Mouse (Mus musculus) myocyte (in vitro differentiated cells): ENCODE data around the gene Cirbp. TPM values are rescaled to one million over a fixed set of nuclear protein-coding genes. Genes with fewer than 3 reads are reported as not detected.

ENCODE experiments used
- H3K27me3 ChIP-seq: one replicate; pipeline ENCODE4 v1.6.1; 2011; ENCODE audit not compliant: control insufficient read depth, insufficient read depth, insufficient read length
- H3K36me3 ChIP-seq: one replicate; pipeline ENCODE4 v1.6.1; 2011; ENCODE audit not compliant: control insufficient read depth, insufficient read depth
- H3K4me2 ChIP-seq: one replicate; pipeline ENCODE4 v1.6.1; 2011; ENCODE audit warnings: low read depth, control low read depth
- H3K4me3 ChIP-seq: one replicate; pipeline ENCODE4 v1.5.1; 2011; ENCODE audit warnings: mild to moderate bottlenecking, control low read depth, moderate library complexity
- H3K79me2 ChIP-seq: one replicate; pipeline ENCODE4 v1.6.1; 2011; ENCODE audit not compliant: control insufficient read depth, insufficient read depth
- H3ac ChIP-seq: one replicate; pipeline ENCODE4 v1.6.1; 2011; ENCODE audit not compliant: control insufficient read depth, insufficient read length
- CEBPB ChIP-seq: IDR thresholded peaks from 2 replicates; pipeline ENCODE4 v1.6.1; 2011; ENCODE audit warnings: mild to moderate bottlenecking, moderate library complexity; ENCODE audit not compliant: poor library complexity, insufficient read depth, severe bottlenecking
- E2F4 ChIP-seq: IDR thresholded peaks from one replicate; pipeline ENCODE4 v1.6.1; 2011; ENCODE audit warnings: mild to moderate bottlenecking, control low read depth, moderate library complexity; ENCODE audit not compliant: insufficient read depth
- MAX ChIP-seq: IDR thresholded peaks from one replicate; pipeline ENCODE4 v1.6.1; 2011; ENCODE audit warnings: low read depth, mild to moderate bottlenecking, control low read depth
- MYOD1 ChIP-seq, 3 experiments: IDR thresholded peaks; one replicate each; pipeline ENCODE4 v1.6.1; 2011; ENCODE audit warnings: control low read depth in 2 of 3, low read depth in 2 of 3, mild to moderate bottlenecking in 2 of 3, moderate library complexity in 1 of 3; ENCODE audit not compliant: insufficient read length in 2 of 3, control insufficient read depth in 1 of 3
- MYOG ChIP-seq, 3 experiments: IDR thresholded peaks; one replicate each; pipeline ENCODE4 v1.6.1; 2011; ENCODE audit warnings: control low read depth in 2 of 3, low read depth in 2 of 3, mild to moderate bottlenecking in 2 of 3; ENCODE audit not compliant: insufficient read length in 2 of 3, control insufficient read depth in 1 of 3, insufficient read depth in 1 of 3
- POLR2A ChIP-seq: IDR thresholded peaks from one replicate; pipeline ENCODE4 v1.6.1; 2011; ENCODE audit warnings: low read depth, mild to moderate bottlenecking, control low read depth, moderate library complexity; ENCODE audit not compliant: insufficient read length
- POLR2AphosphoS2 ChIP-seq: IDR thresholded peaks from one replicate; pipeline ENCODE4 v1.6.1; 2011; ENCODE audit warnings: low read depth, control low read depth; ENCODE audit not compliant: insufficient read length
- REST ChIP-seq: IDR thresholded peaks from one replicate; pipeline ENCODE4 v1.6.1; 2011; ENCODE audit warnings: mild to moderate bottlenecking, control low read depth, moderate library complexity; ENCODE audit not compliant: insufficient read depth, insufficient read length
- SRF ChIP-seq: IDR thresholded peaks from one replicate; pipeline ENCODE4 v1.6.1; 2011; ENCODE audit warnings: low read depth; ENCODE audit not compliant: control insufficient read depth, insufficient read length
- TCF12 ChIP-seq: IDR thresholded peaks from one replicate; pipeline ENCODE4 v1.6.1; 2011; ENCODE audit warnings: mild to moderate bottlenecking, control low read depth; ENCODE audit not compliant: poor library complexity, insufficient read depth, severe bottlenecking
- TCF3 ChIP-seq: IDR thresholded peaks from one replicate; pipeline ENCODE4 v1.6.1; 2011; ENCODE audit warnings: low read depth, control low read depth; ENCODE audit not compliant: insufficient read length
- USF1 ChIP-seq: IDR thresholded peaks from one replicate; pipeline ENCODE4 v1.6.1; 2011; ENCODE audit warnings: low read depth, mild to moderate bottlenecking, control low read depth, moderate library complexity
- polyA plus RNA-seq: library from polyadenylated mRNA; unstranded; fragments of >200 nt; fragmentation: generic; extraction: Trizol; gene quantifications from one replicate; pipeline ENCODE4 v1.2.1, GENCODE M21; 2012; ENCODE audit warnings: missing spikeins

Cirbp gene
- polyA plus RNA-seq, 1 experiment = 54.2 TPM

DNA sequence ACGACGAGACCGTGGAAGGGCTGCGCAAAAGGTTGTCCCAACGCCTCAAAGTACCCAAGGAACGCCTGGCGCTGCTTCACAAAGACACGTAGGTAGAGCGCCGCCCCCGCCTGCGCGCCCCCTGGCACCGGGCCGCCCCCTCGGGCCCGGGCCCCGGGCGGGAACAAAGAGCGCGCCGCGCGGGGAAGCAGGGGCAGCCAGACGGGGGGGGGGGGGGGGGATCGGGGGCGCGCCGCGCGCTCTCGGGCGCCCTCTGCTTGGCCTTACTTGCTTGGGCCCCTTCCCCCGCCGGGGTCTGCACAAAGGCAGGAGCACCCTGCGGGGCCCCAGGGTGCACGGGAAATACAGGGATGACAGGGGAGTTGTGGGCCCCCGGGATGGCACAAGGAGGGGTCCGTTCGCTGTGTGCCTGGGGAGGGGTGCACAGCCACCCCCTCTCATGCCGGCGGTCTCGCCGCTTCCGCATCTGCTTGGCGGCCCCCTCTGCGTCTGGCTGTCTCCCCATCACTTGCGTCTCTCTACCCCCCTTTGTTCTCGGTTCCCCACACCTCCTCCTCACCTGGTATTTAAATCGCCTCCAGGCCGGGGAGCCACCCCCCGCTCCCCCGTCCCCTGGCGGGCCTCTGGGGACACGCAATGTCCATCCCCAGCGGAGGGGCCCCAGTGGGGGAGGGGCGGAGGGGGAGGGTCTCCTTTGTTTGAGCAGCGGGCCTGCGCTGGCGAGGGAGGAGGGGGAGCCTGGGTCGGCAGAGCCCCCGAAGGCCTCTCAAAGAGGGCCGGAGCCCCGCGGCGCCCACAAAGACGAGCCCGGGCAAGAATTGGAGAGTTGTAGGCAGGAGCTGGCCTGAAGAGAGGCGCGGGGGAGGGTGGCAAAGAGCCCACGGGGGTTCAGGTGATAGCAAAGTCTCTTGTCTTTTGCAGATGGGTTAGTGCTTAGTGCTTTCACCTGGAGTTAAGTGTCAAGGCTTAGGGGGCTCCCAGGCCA, 15.3 kb upstream of the Cirbp start:
- peak overlapping the region; percentile 100 for H3K4me3 ChIP-seq
- H3K27me3 ChIP-seq = no peaks in the 10 kb centered on the region
- peaks cover 59% of the 10 kb centered on the region for H3K79me2 ChIP-seq
- peak overlapping the region; percentile 69 for H3ac ChIP-seq
- peaks cover 32% of the 10 kb centered on the region for H3K36me3 ChIP-seq
- TF ChIP-seq CEBPB (no peak), REST (no peak), SRF (no peak), POLR2AphosphoS2 (peak; percentile 79), MYOG (IDR thresholded peaks at IDR 0.05; ENCODE audit: control insufficient read depth in 1 of 3, insufficient read depth in 1 of 3, insufficient read length in 2 of 3, low read depth in 2 of 3) (no peak)
- H3K4me2 ChIP-seq = peak overlapping the region; percentile 97

DNA sequence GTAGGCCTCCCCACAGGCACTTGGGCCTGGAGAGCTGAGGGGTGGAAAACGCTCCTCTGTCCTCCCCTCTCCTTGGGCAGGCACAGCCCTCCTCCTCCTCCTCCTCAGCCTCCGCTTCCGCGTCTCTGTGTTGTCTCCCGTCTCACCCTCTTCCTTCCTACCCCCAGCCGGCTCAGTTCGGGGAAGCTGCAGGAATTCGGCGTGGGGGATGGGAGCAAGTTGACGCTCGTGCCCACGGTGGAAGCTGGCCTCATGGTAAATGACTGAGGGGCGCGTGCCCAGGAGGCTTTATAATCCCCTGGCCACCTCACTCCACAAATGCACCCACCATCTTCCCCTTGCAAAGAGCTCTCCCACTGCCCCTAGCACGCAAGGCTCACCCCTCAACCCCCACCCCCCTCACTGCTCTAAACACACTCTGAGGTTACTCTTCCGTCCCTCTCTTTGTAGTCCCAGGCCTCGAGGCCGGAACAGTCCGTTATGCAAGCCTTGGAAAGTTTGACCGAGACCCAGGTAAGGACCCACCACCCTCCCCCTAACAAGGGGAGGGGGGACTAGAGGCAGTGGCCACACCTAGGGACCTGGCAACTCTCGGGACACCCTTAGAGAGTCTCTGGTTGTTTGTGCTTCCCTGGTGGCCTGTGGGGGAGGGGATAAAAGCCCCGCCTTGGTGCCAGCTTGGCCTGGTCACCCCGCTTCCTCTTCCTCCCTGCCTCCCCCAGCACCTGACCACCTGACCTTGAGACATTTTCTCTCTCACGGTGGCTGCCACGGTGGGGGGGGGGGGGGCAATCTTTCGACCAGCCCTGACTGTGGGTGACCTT, 14.4 kb upstream of the Cirbp start:
- Histone ChIP-seq H3ac (peak overlapping the region; percentile 69), H3K4me2 (peak overlapping the region; percentile 97), H3K27me3 (no peaks in the 10 kb centered on the region), H3K4me3 (peak overlapping the region; percentile 100), H3K36me3 (peaks cover 41% of the 10 kb centered on the region), H3K79me2 (peaks cover 59% of the 10 kb centered on the region)
- no peak for TF ChIP-seq REST
- no peak for TF ChIP-seq CEBPB
- no peak for TF ChIP-seq MYOG (IDR thresholded peaks at IDR 0.05; ENCODE audit: control insufficient read depth in 1 of 3, insufficient read depth in 1 of 3, insufficient read length in 2 of 3, low read depth in 2 of 3)
- TF ChIP-seq TCF3 = no peak
- TF ChIP-seq USF1 = peak; percentile 20
- TF ChIP-seq TCF12 = no peak
- TF ChIP-seq MAX = no peak
- peak; percentile 60 for TF ChIP-seq POLR2A
- peak; percentile 85 for TF ChIP-seq POLR2AphosphoS2
- no peak for TF ChIP-seq SRF

DNA sequence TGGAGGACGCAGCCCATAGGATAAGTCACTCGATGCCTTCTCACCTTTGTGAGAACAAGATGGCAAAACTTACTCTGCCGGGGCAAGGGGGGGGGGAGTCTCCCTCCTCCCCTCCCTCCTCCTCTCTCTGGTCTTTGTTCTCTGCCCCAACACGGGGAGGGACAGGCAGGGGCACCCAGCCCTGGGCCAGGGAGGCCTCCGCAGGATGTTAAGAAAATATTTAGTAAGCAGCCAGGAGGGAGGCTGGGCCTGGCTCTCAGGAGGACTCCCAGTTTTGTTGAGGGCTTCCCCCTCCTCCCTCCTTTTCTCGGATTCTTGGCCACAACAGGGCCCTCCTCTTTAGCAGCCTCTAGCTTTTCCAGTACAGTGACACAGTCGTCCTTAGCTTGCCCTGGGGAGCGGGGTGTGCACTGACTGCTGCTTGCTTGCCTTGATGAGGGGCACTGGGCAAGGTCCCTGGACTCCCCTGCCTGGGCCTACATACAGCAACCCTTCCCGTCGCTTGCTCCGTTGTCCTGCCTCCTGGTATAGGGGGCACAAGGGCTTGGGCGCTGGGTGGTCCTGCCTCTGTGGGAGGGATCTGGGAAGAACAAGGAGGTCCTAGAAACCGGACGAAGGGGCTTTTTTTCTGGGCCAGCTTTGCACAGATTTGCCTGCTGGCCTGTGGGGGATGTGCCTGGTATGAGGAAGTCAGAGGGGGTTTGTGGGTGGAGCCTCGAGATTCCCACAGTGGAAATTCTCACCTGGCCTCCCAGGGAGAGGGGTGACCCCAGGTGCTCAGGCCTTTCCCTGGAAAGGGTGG, 13.5 kb upstream of the Cirbp start:
- peak; percentile 58 for TF ChIP-seq POLR2AphosphoS2
- no peak for TF ChIP-seq E2F4
- peak; percentile 60 for TF ChIP-seq POLR2A
- peaks cover 59% of the 10 kb centered on the region for H3K79me2 ChIP-seq
- H3K36me3 ChIP-seq = peaks cover 49% of the 10 kb centered on the region
- H3K27me3 ChIP-seq = no peaks in the 10 kb centered on the region
- H3K4me2 ChIP-seq = peak overlapping the region; percentile 97
- peak overlapping the region; percentile 100 for H3K4me3 ChIP-seq
- H3ac ChIP-seq = peak overlapping the region; percentile 69

DNA sequence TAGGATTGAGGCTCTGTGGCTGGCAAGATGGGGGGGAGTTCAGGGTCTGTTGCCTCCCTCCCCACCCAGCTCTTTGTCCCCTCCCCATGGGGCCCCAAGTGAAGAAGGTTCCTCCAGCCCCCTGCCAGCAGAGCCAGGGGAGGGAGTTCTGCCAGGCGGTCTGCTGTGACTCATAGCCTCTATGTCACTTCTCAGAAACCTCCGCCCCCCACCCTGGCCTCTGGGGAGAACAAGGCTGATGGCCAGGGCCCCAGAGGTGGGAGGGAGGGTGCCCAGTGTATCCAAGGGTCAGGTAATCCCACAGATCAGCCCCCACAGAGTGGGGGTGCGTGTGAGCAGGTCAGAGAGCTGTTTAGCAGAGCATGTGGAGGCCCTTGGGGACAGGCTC, 12.9 kb upstream of the Cirbp start:
- Histone ChIP-seq H3K36me3 (peaks cover 53% of the 10 kb centered on the region), H3K4me3 (peak overlapping the region; percentile 100), H3K79me2 (peaks cover 59% of the 10 kb centered on the region), H3K27me3 (no peaks in the 10 kb centered on the region), H3ac (peak overlapping the region; percentile 69), H3K4me2 (peak overlapping the region; percentile 97)
- TF ChIP-seq POLR2A (peak; percentile 37), REST (no peak), TCF3 (no peak), E2F4 (no peak)

DNA sequence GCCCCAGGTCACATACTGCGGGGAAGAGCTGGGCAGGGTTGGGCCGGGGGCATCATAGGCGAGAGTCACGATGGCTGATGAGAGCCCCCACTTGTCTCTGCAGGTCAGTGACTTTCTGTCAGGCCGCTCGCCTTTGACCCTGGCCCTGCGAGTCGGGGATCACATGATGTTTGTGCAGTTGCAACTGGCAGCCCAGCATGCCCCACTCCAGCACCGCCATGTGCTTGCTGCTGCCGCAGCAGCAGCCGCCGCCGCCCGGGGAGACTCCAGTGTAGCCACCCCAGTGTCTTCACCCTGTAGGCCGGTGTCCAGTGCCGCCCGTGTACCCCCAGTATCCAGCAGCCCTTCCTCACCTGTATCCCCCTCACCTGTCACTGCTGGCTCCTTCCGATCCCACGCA, 12.1 kb upstream of the Cirbp start:
- no peaks in the 10 kb centered on the region for H3K27me3 ChIP-seq
- peaks cover 59% of the 10 kb centered on the region for H3K79me2 ChIP-seq
- TF ChIP-seq CEBPB (no peak), REST (no peak), SRF (no peak), TCF3 (no peak), POLR2A (no peak), E2F4 (no peak), MYOD1 (IDR thresholded peaks at IDR 0.05; ENCODE audit: control insufficient read depth in 1 of 3, insufficient read length in 2 of 3, low read depth in 2 of 3) (no peak), POLR2AphosphoS2 (peak; percentile 75)
- H3K36me3 ChIP-seq = peaks cover 53% of the 10 kb centered on the region
- peak overlapping the region; percentile 97 for H3K4me2 ChIP-seq
- peak overlapping the region; percentile 100 for H3K4me3 ChIP-seq
- H3ac ChIP-seq = no peak overlapping the region
